Mouse (Mus musculus) hindbrain, embryonic 12.5 days (tissue): ENCODE measurements around the gene Mctp2. TPM values are rescaled to one million over a fixed set of nuclear protein-coding genes. Genes with fewer than 3 reads are reported as not detected.

Experiments
- ATAC-seq: fragments of 200-750 bp; cut with Nextera tagmentation; 2 replicates; pipeline ENCODE4 v1.8.0; 2017; ENCODE audit warnings: moderate TSS enrichment; ENCODE audit not compliant: low FRiP score
- H3K27ac ChIP-seq: fragments of 300-500 bp; sonication (generic); 2 replicates; pipeline ENCODE4 v1.5.1; 2016; ENCODE audit warnings: mild to moderate bottlenecking
- H3K27me3 ChIP-seq: fragments of 300-500 bp; sonication (generic); 2 replicates; pipeline ENCODE4 v1.6.1; 2016; ENCODE audit warnings: mild to moderate bottlenecking
- H3K36me3 ChIP-seq: fragments of 300-500 bp; sonication (generic); 2 replicates; pipeline ENCODE4 v1.6.1; 2016; ENCODE audit warnings: mild to moderate bottlenecking
- H3K4me1 ChIP-seq: fragments of 300-500 bp; sonication (generic); 2 replicates; pipeline ENCODE4 v1.6.1; 2016
- H3K4me2 ChIP-seq: fragments of 300-500 bp; sonication (generic); replicated peaks from 2 replicates; pipeline ENCODE4 v1.6.1; 2016; ENCODE audit warnings: mild to moderate bottlenecking
- H3K4me3 ChIP-seq: fragments of 300-500 bp; sonication (generic); 2 replicates; pipeline ENCODE4 v1.5.1; 2016; ENCODE audit warnings: mild to moderate bottlenecking
- H3K9ac ChIP-seq: fragments of 300-500 bp; sonication (generic); 2 replicates; pipeline ENCODE4 v1.6.1; 2016; ENCODE audit warnings: mild to moderate bottlenecking, moderate library complexity
- H3K9me3 ChIP-seq: fragments of 300-500 bp; sonication (generic); replicated peaks from 2 replicates; pipeline ENCODE4 v1.6.1; 2016; ENCODE audit warnings: mild to moderate bottlenecking
- WGBS: fragments of 180-500 bp; shearing (Covaris S2); methylation state at CpG from one replicate; pipeline ENCODE4 v1.1.7; 2016; 5-methylcytosine and 5-hydroxymethylcytosine counted together
- polyA plus RNA-seq: library from polyadenylated mRNA; unstranded; fragments of >200 nt; fragmentation: Nextera tagmentation; extraction: Ambion mirVana; gene quantifications from 2 replicates; pipeline ENCODE4 v1.2.1, GENCODE M21; 2016

Mctp2 gene
- polyA plus RNA-seq, 1 experiment from 2014 or later, result 0.22 TPM

GRCm38 (mm10) chr7:72104170-72104569 is 202.2 kb downstream of the Mctp2 start:
- no peak for ATAC-seq
- WGBS, result 43% methylated on average over 6 of the region's 6 CpGs
- Histone ChIP-seq H3K27me3 (no peaks in the 10 kb centered on the region), H3K9ac (no peak overlapping the region), H3K4me2 (no peak overlapping the region), H3K4me1 (no peaks in the 10 kb centered on the region), H3K9me3 (no peaks in the 10 kb centered on the region), H3K36me3 (no peaks in the 10 kb centered on the region), H3K27ac (no peak overlapping the region), H3K4me3 (no peak overlapping the region)

- Histone ChIP-seq H3K27me3 (no peaks in the 10 kb centered on the region), H3K4me3 (no peak overlapping the region), H3K4me2 (no peak overlapping the region), H3K4me1 (no peaks in the 10 kb centered on the region), H3K9me3 (no peaks in the 10 kb centered on the region), H3K36me3 (no peaks in the 10 kb centered on the region), H3K27ac (no peak overlapping the region), H3K9ac (no peak overlapping the region)
- ATAC-seq, result no peak
- 78% methylated on average over 3 of the region's 3 CpGs for WGBS
These were observed 202.8 kb downstream of the Mctp2 start for GRCm38 (mm10) chr7:72103654-72104053.

- WGBS, result 40% methylated on average over 5 of the region's 5 CpGs
- Histone ChIP-seq H3K4me3 (no peak overlapping the region), H3K9me3 (no peaks in the 10 kb centered on the region), H3K27me3 (no peaks in the 10 kb centered on the region), H3K4me1 (peaks cover 3% of the 10 kb centered on the region; the same call in 1 of the 2 replicates), H3K36me3 (no peaks in the 10 kb centered on the region), H3K4me2 (no peak overlapping the region), H3K9ac (no peak overlapping the region), H3K27ac (no peak overlapping the region)
- ATAC-seq, result no peak
These were observed 205.7 kb downstream of the Mctp2 start for GRCm38 (mm10) chr7:72100683-72101082.

- no peak overlapping the region for H3K27ac ChIP-seq
- no peak overlapping the region for H3K4me3 ChIP-seq
- H3K9me3 ChIP-seq, result no peaks in the 10 kb centered on the region
- ATAC-seq, result no peak
- H3K36me3 ChIP-seq, result no peaks in the 10 kb centered on the region
- no peaks in the 10 kb centered on the region for H3K27me3 ChIP-seq
- WGBS, result 94% methylated on average over 6 of the region's 6 CpGs
- no peak overlapping the region for H3K4me2 ChIP-seq
- H3K4me1 ChIP-seq, result peaks cover 3% of the 10 kb centered on the region; the same call in 1 of the 2 replicates
- no peak overlapping the region for H3K9ac ChIP-seq
These were observed 207.8 kb downstream of the Mctp2 start for GRCm38 (mm10) chr7:72098603-72099002.

- no peaks in the 10 kb centered on the region for H3K9me3 ChIP-seq
- H3K4me3 ChIP-seq, result no peak overlapping the region
- H3K27me3 ChIP-seq, result no peaks in the 10 kb centered on the region
- H3K9ac ChIP-seq, result no peak overlapping the region
- ATAC-seq, result no peak
- H3K4me2 ChIP-seq, result no peak overlapping the region
- no peaks in the 10 kb centered on the region for H3K36me3 ChIP-seq
- no peak overlapping the region for H3K27ac ChIP-seq
- peaks cover 3% of the 10 kb centered on the region; the same call in 1 of the 2 replicates for H3K4me1 ChIP-seq
- WGBS, result 41% methylated on average over 1 of the region's 1 CpGs
These were observed 209.4 kb downstream of the Mctp2 start for GRCm38 (mm10) chr7:72096973-72097372.

- WGBS, result 69% methylated on average over 3 of the region's 3 CpGs
- no peak overlapping the region for H3K4me3 ChIP-seq
- no peaks in the 10 kb centered on the region for H3K9me3 ChIP-seq
- no peaks in the 10 kb centered on the region for H3K27me3 ChIP-seq
- H3K27ac ChIP-seq, result no peak overlapping the region
- H3K36me3 ChIP-seq, result no peaks in the 10 kb centered on the region
- H3K4me2 ChIP-seq, result no peak overlapping the region
- H3K9ac ChIP-seq, result no peak overlapping the region
- H3K4me1 ChIP-seq, result peaks cover 3% of the 10 kb centered on the region; the same call in 1 of the 2 replicates
- no peak for ATAC-seq
These were observed 210.0 kb downstream of the Mctp2 start for GRCm38 (mm10) chr7:72096433-72096832.

GRCm38 (mm10) chr7:72089463-72090175 is 216.8 kb downstream of the Mctp2 start:
- H3K27me3 ChIP-seq, result no peaks in the 10 kb centered on the region
- H3K4me1 ChIP-seq, result no peaks in the 10 kb centered on the region
- no peak overlapping the region for H3K9ac ChIP-seq
- no peak overlapping the region for H3K27ac ChIP-seq
- no peak for ATAC-seq
- no peaks in the 10 kb centered on the region for H3K9me3 ChIP-seq
- WGBS, result 86% methylated on average over 3 of the region's 3 CpGs
- no peaks in the 10 kb centered on the region for H3K36me3 ChIP-seq
- no peak overlapping the region for H3K4me3 ChIP-seq
- H3K4me2 ChIP-seq, result no peak overlapping the region

GRCm38 (mm10) chr7:72080705-72081104 is 225.7 kb downstream of the Mctp2 start:
- H3K4me1 ChIP-seq, result no peaks in the 10 kb centered on the region
- H3K27ac ChIP-seq, result no peak overlapping the region
- WGBS, result 76% methylated on average over 1 of the region's 1 CpGs
- H3K4me3 ChIP-seq, result no peak overlapping the region
- no peaks in the 10 kb centered on the region for H3K36me3 ChIP-seq
- H3K9ac ChIP-seq, result no peak overlapping the region
- no peaks in the 10 kb centered on the region for H3K27me3 ChIP-seq
- no peaks in the 10 kb centered on the region for H3K9me3 ChIP-seq
- ATAC-seq, result no peak
- no peak overlapping the region for H3K4me2 ChIP-seq

GRCm38 (mm10) chr7:72078896-72079295 is 227.5 kb downstream of the Mctp2 start:
- ATAC-seq, result no peak
- Histone ChIP-seq H3K9ac (no peak overlapping the region), H3K27me3 (no peaks in the 10 kb centered on the region), H3K4me2 (no peak overlapping the region), H3K27ac (no peak overlapping the region), H3K4me3 (no peak overlapping the region), H3K9me3 (no peaks in the 10 kb centered on the region), H3K4me1 (no peaks in the 10 kb centered on the region), H3K36me3 (no peaks in the 10 kb centered on the region)
- WGBS, result 33% methylated on average over 5 of the region's 5 CpGs

GRCm38 (mm10) chr7:72071418-72072184 is 234.8 kb downstream of the Mctp2 start:
- Histone ChIP-seq H3K36me3 (no peaks in the 10 kb centered on the region), H3K4me1 (no peaks in the 10 kb centered on the region), H3K9me3 (no peaks in the 10 kb centered on the region), H3K27me3 (no peaks in the 10 kb centered on the region), H3K27ac (no peak overlapping the region), H3K4me3 (no peak overlapping the region), H3K4me2 (no peak overlapping the region), H3K9ac (no peak overlapping the region)
- no peak for ATAC-seq
- 80% methylated on average over 13 of the region's 13 CpGs for WGBS

GRCm38 (mm10) chr7:72068454-72068853 is 238.0 kb downstream of the Mctp2 start:
- Histone ChIP-seq H3K4me3 (no peak overlapping the region), H3K36me3 (no peaks in the 10 kb centered on the region), H3K4me1 (no peaks in the 10 kb centered on the region), H3K4me2 (no peak overlapping the region), H3K27me3 (no peaks in the 10 kb centered on the region), H3K27ac (no peak overlapping the region), H3K9me3 (no peaks in the 10 kb centered on the region), H3K9ac (no peak overlapping the region)
- no peak for ATAC-seq
- WGBS, result 76% methylated on average over 2 of the region's 2 CpGs

GRCm38 (mm10) chr7:72066352-72066751 is 240.1 kb downstream of the Mctp2 start:
- no peak overlapping the region for H3K4me3 ChIP-seq
- H3K4me1 ChIP-seq, result no peaks in the 10 kb centered on the region
- no peak overlapping the region for H3K9ac ChIP-seq
- H3K4me2 ChIP-seq, result no peak overlapping the region
- no peaks in the 10 kb centered on the region for H3K9me3 ChIP-seq
- ATAC-seq, result no peak
- 87% methylated on average over 2 of the region's 2 CpGs for WGBS
- no peak overlapping the region for H3K27ac ChIP-seq
- H3K36me3 ChIP-seq, result no peaks in the 10 kb centered on the region
- no peaks in the 10 kb centered on the region for H3K27me3 ChIP-seq

- Histone ChIP-seq H3K9me3 (no peaks in the 10 kb centered on the region), H3K9ac (no peak overlapping the region), H3K4me2 (no peak overlapping the region), H3K36me3 (no peaks in the 10 kb centered on the region), H3K27me3 (no peaks in the 10 kb centered on the region), H3K4me3 (no peak overlapping the region), H3K4me1 (no peaks in the 10 kb centered on the region), H3K27ac (no peak overlapping the region)
- WGBS, result 76% methylated on average over 2 of the region's 2 CpGs
- no peak for ATAC-seq
These were observed 254.6 kb downstream of the Mctp2 start for GRCm38 (mm10) chr7:72051759-72052158.
